Mouse (Mus musculus) midbrain, embryonic 13.5 days (tissue): Measurements from ENCODE around the gene Ago3. TPM values are rescaled to one million over a fixed set of nuclear protein-coding genes. Genes with fewer than 3 reads are reported as not detected.

ENCODE experiments used
- ATAC-seq: fragments of 200-750 bp; cut with Nextera tagmentation; 2 replicates; pipeline ENCODE4 v1.8.0; 2017; ENCODE audit warnings: mild to moderate bottlenecking, moderate TSS enrichment, moderate library complexity
- H3K27ac ChIP-seq: fragments of 300-500 bp; sonication (generic); 2 replicates; pipeline ENCODE4 v1.5.1; 2015; ENCODE audit warnings: inconsistent platforms, mild to moderate bottlenecking, moderate library complexity
- H3K27me3 ChIP-seq: fragments of 300-500 bp; sonication (generic); 2 replicates; pipeline ENCODE4 v1.6.1; 2015; ENCODE audit warnings: mild to moderate bottlenecking, inconsistent platforms
- H3K36me3 ChIP-seq: fragments of 300-500 bp; sonication (generic); 2 replicates; pipeline ENCODE4 v1.6.1; 2015; ENCODE audit warnings: mild to moderate bottlenecking, inconsistent platforms
- H3K4me1 ChIP-seq: fragments of 300-500 bp; sonication (generic); replicated peaks from 2 replicates; pipeline ENCODE4 v1.6.1; 2015; ENCODE audit warnings: inconsistent platforms
- H3K4me2 ChIP-seq: fragments of 300-500 bp; sonication (generic); replicated peaks from 2 replicates; pipeline ENCODE4 v1.6.1; 2015; ENCODE audit warnings: moderate library complexity, mild to moderate bottlenecking, inconsistent platforms
- H3K4me3 ChIP-seq: fragments of 300-500 bp; sonication (generic); replicated peaks from 2 replicates; pipeline ENCODE4 v1.5.1; 2015; ENCODE audit warnings: mild to moderate bottlenecking, inconsistent platforms
- H3K9ac ChIP-seq: fragments of 300-500 bp; sonication (generic); replicated peaks from 2 replicates; pipeline ENCODE4 v1.6.1; 2015; ENCODE audit warnings: mild to moderate bottlenecking, inconsistent platforms
- H3K9me3 ChIP-seq: fragments of 300-500 bp; sonication (generic); 2 replicates; pipeline ENCODE4 v1.6.1; 2016; ENCODE audit warnings: mild to moderate bottlenecking, inconsistent platforms
- WGBS: fragments of 180-500 bp; shearing (Covaris S2); methylation state at CpG from one replicate; pipeline ENCODE4 v1.1.7; 2015; 5-methylcytosine and 5-hydroxymethylcytosine counted together
- polyA plus RNA-seq: library from polyadenylated mRNA; unstranded; fragments of >200 nt; fragmentation: Nextera tagmentation; extraction: Ambion mirVana; gene quantifications from 2 replicates; pipeline ENCODE4 v1.2.1, GENCODE M21; 2015

Gene Ago3
- polyA plus RNA-seq, 1 experiment from 2014 or later: 18.4 TPM

DNA sequence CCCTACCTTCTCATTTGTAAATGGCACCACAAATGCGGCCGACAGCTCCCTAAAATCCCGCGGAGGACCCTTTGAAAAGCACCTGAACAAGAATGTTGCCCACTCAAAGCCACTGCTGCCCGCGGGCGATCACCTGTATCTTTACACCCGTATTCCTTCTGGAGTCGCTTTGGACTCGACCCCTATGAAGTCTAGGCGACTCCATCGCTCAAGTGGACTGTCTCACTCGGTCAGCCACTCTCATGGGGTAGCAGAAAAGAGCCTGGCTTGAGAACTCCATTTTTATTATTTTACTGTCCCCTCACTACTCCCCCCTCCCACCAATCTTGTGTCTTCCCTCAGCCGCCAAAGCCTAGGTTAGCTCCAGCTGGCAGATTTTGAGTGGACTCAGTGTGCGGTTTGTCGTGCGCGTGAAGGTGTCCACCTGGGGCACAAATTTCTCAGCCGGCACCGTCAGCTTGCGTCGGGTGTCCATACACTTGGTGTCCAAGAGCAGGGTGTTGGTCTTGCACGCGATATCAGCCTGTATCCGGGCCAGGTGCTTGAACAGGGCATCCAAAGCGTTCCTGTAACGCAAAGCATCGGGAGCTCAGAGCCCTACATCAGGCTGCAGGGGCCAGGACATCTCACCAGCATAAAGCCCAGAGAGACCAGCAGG is 107.4 kb downstream of the Ago3 start:
- WGBS: 54% methylated on average over 28 of the region's 28 CpGs
- ATAC-seq: peak; percentile 68
- Histone ChIP-seq H3K4me3 (peak overlapping the region; percentile 81), H3K4me1 (peaks cover 19% of the 10 kb centered on the region), H3K9me3 (no peaks in the 10 kb centered on the region), H3K27ac (no peak overlapping the region), H3K36me3 (peaks cover 18% of the 10 kb centered on the region), H3K4me2 (peak overlapping the region; percentile 69), H3K27me3 (peaks cover 20% of the 10 kb centered on the region), H3K9ac (peak overlapping the region; percentile 41; the same call in 1 of the 2 replicates)

DNA sequence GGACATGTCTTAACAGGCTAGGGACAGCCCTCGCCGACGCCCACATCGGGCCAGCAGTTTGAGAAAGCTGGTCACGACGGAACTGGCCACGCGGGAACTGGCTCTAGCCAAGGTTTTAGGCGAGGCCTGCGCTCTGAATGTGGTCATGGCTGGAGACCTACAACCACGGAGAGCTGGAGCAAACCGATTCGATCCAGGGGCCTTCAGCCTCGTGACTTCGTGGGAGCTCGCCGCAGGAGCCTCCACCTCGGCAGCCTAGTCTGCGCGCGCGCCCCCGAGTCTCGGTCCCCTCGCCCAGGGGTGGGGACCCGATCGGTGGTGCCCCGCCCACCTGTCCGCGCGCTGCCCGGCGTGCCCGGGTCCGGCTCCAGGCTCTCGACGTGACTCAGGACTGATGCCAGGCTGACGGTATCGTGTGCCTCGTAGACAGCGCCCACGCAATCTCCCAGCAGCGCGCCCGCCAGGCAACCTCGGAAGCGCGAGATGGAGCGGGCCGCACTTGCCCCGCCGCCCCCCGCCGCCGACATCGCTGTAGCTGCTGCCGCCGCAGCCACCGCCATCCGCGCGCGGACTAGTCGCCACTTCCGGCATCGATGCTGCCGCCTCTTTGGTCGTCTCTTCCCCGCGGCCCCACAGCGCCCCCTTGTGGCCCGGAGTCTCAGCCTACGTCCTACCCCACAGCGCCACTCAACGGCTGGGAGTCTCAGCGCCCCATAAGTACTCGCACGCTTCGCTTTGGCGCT is 108.1 kb downstream of the Ago3 start, which contains the start of gene Adprhl2:
Gene Adprhl2, minus strand, starts transcription at position 593 of the 743 bp plus-strand sequence.
- peaks cover 20% of the 10 kb centered on the region for H3K27me3 ChIP-seq
- under 1% methylated on average over 77 of the region's 80 CpGs for WGBS
- H3K9me3 ChIP-seq: no peaks in the 10 kb centered on the region
- peak within 1 kb of the TSS; percentile 69 for H3K4me2 ChIP-seq
- peaks cover 25% of the 10 kb centered on the region for H3K36me3 ChIP-seq
- ATAC-seq: peak; percentile 86
- H3K9ac ChIP-seq: peak within 1 kb of the TSS; percentile 87
- peak within 1 kb of the TSS; percentile 81 for H3K4me3 ChIP-seq
- peak within 1 kb of the TSS; percentile 89 for H3K27ac ChIP-seq
- H3K4me1 ChIP-seq: peaks cover 19% of the 10 kb centered on the region

DNA sequence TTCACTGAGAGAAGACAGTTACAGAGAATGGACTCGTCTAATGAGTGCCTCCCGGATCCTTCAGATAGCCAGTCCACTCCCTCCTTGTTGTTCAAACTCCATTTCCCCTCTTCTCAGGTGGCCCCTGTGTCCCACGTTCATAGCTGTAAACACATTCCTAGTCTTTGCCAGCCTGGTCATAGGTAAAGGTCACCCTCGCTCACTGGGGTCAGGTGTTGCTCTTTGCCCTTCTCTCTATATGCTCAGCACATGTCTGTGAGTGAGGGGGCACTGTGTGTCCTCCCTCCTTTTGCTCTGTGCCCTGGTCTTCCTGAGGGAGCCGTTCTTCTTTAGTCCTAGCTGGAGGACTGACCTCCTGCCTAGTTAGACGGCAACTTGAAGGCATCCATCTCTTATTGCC is 109.5 kb downstream of the Ago3 start:
- no peak for ATAC-seq
- H3K4me2 ChIP-seq: no peak overlapping the region
- 91% methylated on average over 6 of the region's 6 CpGs for whole genome bisulfite sequencing

DNA sequence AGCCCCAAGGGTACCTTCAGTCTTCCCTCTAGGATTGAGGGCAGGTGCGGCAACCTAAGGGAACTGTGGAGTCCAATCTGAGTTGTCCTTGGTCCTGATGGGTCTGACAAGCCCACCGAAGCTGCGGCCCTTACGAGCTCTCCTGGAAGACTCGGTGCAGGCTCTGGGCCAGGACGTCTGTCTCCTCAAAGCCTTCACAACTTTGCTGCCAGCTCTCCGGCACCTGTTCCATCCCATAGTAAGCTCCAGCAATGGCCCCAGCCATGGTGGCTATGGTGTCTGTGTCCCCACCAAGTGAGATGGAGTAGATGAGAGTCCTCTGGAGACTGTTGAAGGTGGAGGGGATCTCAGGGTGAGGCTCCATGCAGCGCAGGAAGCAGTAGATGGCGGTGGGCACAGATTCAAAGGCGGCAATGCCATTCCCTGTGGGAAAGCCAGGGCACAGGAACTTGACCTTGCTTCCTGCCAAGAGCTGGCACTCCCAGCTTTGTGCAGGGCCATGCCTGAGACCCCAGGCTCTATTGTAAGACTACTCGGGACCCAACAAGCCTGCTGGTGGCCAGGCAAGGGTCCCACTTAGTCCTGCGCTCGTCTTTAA is 112.8 kb downstream of the Ago3 start:
- peaks cover 15% of the 10 kb centered on the region for H3K4me1 ChIP-seq
- no peaks in the 10 kb centered on the region for H3K27me3 ChIP-seq
- no peaks in the 10 kb centered on the region for H3K9me3 ChIP-seq
- H3K4me2 ChIP-seq: no peak overlapping the region
- H3K27ac ChIP-seq: no peak overlapping the region
- 88% methylated on average over 13 of the region's 13 CpGs for WGBS
- no peak overlapping the region for H3K9ac ChIP-seq
- ATAC-seq: no peak
- no peak overlapping the region for H3K4me3 ChIP-seq
- peaks cover 47% of the 10 kb centered on the region for H3K36me3 ChIP-seq

More for the DNA sequence above, 109.5 kb downstream of the Ago3 start:
- Histone ChIP-seq H3K36me3 (peaks cover 39% of the 10 kb centered on the region), H3K27me3 (peaks cover 11% of the 10 kb centered on the region), H3K9me3 (no peaks in the 10 kb centered on the region), H3K4me3 (no peak overlapping the region), H3K4me1 (peaks cover 15% of the 10 kb centered on the region), H3K27ac (no peak overlapping the region), H3K9ac (no peak overlapping the region)

DNA sequence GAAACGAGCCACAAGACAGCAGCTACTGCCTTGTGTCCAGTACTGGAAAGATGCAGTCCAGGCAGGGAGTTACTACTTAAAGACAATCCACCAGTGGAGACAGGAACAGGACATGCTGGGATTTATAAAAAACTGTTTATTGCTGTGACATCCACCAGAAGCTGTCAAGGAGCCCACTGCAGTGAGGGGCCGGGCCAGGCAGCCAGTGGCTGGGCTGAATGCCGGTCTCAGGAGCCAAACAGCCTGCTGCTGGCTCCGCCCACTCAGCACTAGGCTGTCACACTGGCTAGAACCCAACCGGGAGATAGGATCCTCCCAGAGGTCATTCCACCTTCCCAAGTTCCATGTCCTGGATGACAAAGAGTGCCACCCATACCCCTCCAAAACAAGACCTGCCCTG is 113.4 kb downstream of the Ago3 start:
- Histone ChIP-seq H3K27me3 (no peaks in the 10 kb centered on the region), H3K4me1 (peaks cover 14% of the 10 kb centered on the region), H3K27ac (no peak overlapping the region), H3K4me2 (no peak overlapping the region), H3K9ac (no peak overlapping the region), H3K36me3 (peaks cover 47% of the 10 kb centered on the region), H3K4me3 (no peak overlapping the region), H3K9me3 (no peaks in the 10 kb centered on the region)
- no peak for ATAC-seq
- WGBS: 54% methylated on average over 5 of the region's 5 CpGs

DNA sequence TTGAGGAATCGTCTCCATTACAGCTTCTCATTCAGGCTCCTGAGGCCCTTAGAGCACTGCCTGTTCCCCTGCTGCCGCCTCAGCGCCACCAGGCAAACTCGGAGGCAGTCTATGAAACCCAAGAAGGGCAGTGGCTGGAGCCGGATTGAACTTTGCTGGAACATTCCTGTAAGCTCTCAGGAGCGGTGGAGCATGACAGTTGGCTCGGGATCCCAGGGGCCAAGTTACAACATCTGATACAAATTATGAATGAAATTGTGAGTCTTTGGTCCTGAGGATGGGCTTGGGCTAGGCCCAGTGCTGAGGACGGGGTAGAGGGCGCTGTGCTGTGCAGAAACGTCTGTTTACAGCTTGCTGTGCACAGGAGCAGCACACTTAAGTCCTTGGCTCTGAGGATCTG is 115.0 kb downstream of the Ago3 start:
- H3K4me3 ChIP-seq: no peak overlapping the region
- H3K27ac ChIP-seq: no peak overlapping the region
- no peak overlapping the region for H3K9ac ChIP-seq
- ATAC-seq: no peak
- H3K36me3 ChIP-seq: peaks cover 47% of the 10 kb centered on the region
- WGBS: 57% methylated on average over 10 of the region's 10 CpGs
- H3K4me1 ChIP-seq: peaks cover 6% of the 10 kb centered on the region; the same call in 1 of the 2 replicates
- H3K4me2 ChIP-seq: no peak overlapping the region
- H3K9me3 ChIP-seq: no peaks in the 10 kb centered on the region
- no peaks in the 10 kb centered on the region for H3K27me3 ChIP-seq

DNA sequence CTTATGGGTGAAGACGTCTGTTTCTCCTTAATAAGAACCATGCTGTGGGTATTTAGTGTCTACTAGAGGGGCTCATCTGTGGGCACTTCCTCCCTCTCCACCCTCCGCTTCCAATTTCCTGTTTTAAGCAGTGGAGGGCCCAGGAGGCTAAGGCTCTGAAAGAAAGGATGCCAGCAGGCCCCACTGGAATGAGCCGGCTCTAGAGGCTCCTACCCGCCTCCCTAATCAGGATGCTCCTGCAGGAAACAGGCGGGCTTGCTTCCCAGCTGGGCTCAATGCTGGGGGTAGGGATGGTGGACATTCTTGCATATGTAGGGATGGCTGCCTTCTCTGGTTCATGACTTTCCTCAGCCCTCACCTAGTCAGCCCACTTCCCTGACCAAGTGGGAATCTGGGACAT is 116.2 kb downstream of the Ago3 start:
- Histone ChIP-seq H3K9me3 (no peaks in the 10 kb centered on the region), H3K4me1 (peaks cover 7% of the 10 kb centered on the region; the same call in 1 of the 2 replicates), H3K9ac (0 out of 2 replicates have a peak overlapping the region, but pooled peaks have one; percentile 19), H3K36me3 (peaks cover 41% of the 10 kb centered on the region), H3K27me3 (0 out of 2 replicates have a peak, but pooled peaks cover 6% of the 10 kb centered on the region), H3K27ac (no peak overlapping the region), H3K4me3 (no peak overlapping the region), H3K4me2 (no peak overlapping the region)
- ATAC-seq: no peak
- 34% methylated on average over 5 of the region's 5 CpGs for WGBS

DNA sequence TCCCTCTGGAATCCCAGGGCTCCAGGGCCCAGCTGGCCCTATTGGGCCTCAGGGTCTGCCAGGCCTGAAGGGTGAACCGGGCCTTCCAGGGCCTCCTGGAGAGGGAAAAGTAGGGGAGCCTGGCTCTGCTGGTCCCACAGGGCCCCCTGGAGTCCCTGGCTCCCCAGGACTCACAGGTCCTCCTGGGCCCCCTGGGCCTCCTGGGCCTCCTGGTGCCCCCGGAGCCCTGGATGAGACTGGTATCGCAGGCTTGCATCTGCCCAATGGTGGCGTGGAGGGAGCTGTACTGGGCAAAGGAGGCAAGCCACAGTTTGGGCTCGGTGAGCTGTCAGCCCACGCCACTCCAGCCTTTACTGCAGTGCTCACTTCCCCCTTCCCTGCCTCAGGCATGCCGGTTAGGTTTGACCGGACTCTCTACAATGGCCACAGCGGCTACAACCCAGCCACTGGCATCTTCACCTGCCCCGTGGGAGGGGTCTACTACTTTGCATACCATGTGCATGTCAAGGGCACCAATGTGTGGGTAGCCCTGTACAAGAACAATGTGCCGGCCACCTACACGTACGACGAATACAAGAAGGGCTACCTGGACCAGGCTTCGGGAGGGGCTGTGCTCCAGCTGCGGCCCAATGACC is 117.7 kb downstream of the Ago3 start:
- H3K27me3 ChIP-seq: 0 out of 2 replicates have a peak, but pooled peaks cover 6% of the 10 kb centered on the region
- no peak overlapping the region for H3K9ac ChIP-seq
- no peak overlapping the region for H3K4me3 ChIP-seq
- no peak overlapping the region for H3K27ac ChIP-seq
- 86% methylated on average over 16 of the region's 16 CpGs for WGBS
- no peaks in the 10 kb centered on the region for H3K9me3 ChIP-seq
- ATAC-seq: no peak
- peaks cover 25% of the 10 kb centered on the region for H3K36me3 ChIP-seq
- no peak overlapping the region for H3K4me2 ChIP-seq
- H3K4me1 ChIP-seq: peaks cover 7% of the 10 kb centered on the region; the same call in 1 of the 2 replicates

DNA sequence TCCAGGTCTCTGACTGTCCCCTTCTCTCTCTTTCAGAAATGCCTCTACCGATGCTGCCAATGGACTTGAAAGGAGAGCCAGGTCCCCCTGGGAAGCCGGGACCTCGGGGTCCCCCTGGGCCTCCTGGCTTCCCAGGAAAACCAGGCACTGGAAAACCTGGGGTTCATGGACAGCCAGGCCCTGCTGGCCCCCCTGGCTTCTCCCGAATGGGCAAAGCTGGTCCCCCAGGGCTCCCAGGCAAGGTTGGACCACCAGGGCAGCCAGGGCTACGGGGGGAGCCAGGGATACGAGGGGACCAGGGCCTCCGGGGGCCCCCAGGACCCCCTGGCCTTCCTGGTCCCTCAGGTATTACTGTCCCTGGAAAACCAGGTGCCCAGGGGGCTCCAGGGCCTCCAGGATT is 119.0 kb downstream of the Ago3 start:
- Histone ChIP-seq H3K27ac (no peak overlapping the region), H3K4me3 (no peak overlapping the region), H3K27me3 (0 out of 2 replicates have a peak, but pooled peaks cover 6% of the 10 kb centered on the region), H3K4me1 (peaks cover 7% of the 10 kb centered on the region; the same call in 1 of the 2 replicates), H3K9ac (no peak overlapping the region), H3K9me3 (no peaks in the 10 kb centered on the region), H3K36me3 (peaks cover 12% of the 10 kb centered on the region), H3K4me2 (no peak overlapping the region)
- WGBS: 79% methylated on average over 7 of the region's 7 CpGs
- ATAC-seq: peak; percentile 10

DNA sequence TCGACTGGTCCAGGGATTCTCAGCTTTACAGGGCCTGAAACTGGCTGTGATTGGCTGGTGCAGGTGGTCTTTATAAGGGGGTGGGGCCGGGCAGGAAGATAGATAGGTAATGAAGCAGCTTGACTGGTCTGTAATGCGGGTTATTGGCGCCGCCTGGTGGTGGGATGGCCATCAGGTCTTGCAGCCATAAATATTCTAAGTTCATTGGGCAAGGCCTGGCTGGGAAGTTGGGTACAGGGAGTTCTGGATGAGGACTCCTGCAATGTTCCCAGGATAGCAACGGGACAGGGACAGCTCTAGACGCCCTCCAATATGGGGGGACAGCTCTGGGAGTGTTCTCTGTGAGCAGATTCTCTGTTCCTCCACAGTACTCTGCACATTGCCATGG is 119.4 kb downstream of the Ago3 start:
- H3K4me1 ChIP-seq: peaks cover 7% of the 10 kb centered on the region; the same call in 1 of the 2 replicates
- 0 out of 2 replicates have a peak overlapping the region, but pooled peaks have one; percentile 30 for H3K9ac ChIP-seq
- H3K27me3 ChIP-seq: 0 out of 2 replicates have a peak, but pooled peaks cover 6% of the 10 kb centered on the region
- peak; percentile 86 for ATAC-seq
- H3K4me3 ChIP-seq: peak overlapping the region; percentile 29
- H3K4me2 ChIP-seq: peak overlapping the region; percentile 48
- peaks cover 8% of the 10 kb centered on the region; the same call in 1 of the 2 replicates for H3K36me3 ChIP-seq
- H3K9me3 ChIP-seq: no peaks in the 10 kb centered on the region
- H3K27ac ChIP-seq: no peak overlapping the region
- 2% methylated on average over 7 of the region's 7 CpGs for WGBS

DNA sequence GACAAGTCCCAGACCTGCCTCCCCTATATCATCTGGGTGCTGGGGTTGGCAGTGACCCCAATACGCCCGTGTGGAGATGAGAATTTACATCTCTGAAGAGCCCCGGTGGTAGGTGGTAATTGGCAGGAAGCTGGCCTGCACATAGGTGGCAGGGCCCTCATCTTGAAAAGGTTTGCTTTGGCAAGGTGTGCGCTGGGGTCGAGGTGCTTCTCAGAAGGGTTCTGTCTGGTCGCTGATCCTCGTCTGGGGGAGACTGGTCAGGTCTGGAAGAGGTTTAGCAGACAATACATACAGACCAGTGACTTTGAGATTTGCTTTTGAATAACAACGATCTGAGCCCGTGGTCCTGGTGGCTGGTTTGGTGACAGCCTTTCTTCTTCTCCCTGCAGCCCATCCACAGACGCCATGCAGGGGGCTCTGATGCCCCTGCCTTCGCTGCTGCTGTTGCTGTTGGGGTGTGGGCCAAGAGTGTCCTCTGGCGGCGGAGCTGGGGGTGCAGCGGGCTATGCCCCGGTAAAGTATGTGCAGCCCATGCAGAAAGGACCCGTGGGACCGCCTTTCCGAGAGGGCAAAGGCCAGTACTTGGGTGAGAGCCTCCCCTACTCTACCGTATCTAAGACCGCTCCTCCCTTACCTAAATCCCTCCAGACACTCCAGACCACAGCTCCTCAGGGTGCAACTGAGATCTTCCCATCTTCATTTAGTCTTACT is 120.0 kb downstream of the Ago3 start:
- peak; percentile 80; the same call in 1 of the 2 replicates for ATAC-seq
- Histone ChIP-seq H3K9me3 (no peaks in the 10 kb centered on the region), H3K4me2 (peak overlapping the region; percentile 48), H3K9ac (0 out of 2 replicates have a peak overlapping the region, but pooled peaks have one; percentile 30), H3K27ac (no peak overlapping the region), H3K4me1 (peaks cover 7% of the 10 kb centered on the region; the same call in 1 of the 2 replicates), H3K36me3 (0 out of 2 replicates have a peak, but pooled peaks cover 3% of the 10 kb centered on the region), H3K4me3 (peak overlapping the region; percentile 29), H3K27me3 (peaks cover 7% of the 10 kb centered on the region)
- WGBS: 20% methylated on average over 20 of the region's 20 CpGs
